Mouse (Mus musculus) heart, adult 2 months (tissue): ENCODE data around the gene Asic3.
A peak's percentile ranks its signal among the peaks of the same experiment; 100 is the strongest.

Source experiments
- CTCF ChIP-seq: fragments of 200-600 bp; IDR thresholded peaks from 2 replicates; pipeline ENCODE4 v1.8.1; 2022; ENCODE audit warnings: antibody characterized with exemption, mild to moderate bottlenecking, moderate library complexity
- POLR2A ChIP-seq: fragments of 200-500 bp; IDR thresholded peaks from 2 replicates; pipeline ENCODE4 v1.6.1; 2011; ENCODE audit warnings: mild to moderate bottlenecking, low read depth, low read length, control low read depth; ENCODE audit not compliant: insufficient read depth

DNA sequence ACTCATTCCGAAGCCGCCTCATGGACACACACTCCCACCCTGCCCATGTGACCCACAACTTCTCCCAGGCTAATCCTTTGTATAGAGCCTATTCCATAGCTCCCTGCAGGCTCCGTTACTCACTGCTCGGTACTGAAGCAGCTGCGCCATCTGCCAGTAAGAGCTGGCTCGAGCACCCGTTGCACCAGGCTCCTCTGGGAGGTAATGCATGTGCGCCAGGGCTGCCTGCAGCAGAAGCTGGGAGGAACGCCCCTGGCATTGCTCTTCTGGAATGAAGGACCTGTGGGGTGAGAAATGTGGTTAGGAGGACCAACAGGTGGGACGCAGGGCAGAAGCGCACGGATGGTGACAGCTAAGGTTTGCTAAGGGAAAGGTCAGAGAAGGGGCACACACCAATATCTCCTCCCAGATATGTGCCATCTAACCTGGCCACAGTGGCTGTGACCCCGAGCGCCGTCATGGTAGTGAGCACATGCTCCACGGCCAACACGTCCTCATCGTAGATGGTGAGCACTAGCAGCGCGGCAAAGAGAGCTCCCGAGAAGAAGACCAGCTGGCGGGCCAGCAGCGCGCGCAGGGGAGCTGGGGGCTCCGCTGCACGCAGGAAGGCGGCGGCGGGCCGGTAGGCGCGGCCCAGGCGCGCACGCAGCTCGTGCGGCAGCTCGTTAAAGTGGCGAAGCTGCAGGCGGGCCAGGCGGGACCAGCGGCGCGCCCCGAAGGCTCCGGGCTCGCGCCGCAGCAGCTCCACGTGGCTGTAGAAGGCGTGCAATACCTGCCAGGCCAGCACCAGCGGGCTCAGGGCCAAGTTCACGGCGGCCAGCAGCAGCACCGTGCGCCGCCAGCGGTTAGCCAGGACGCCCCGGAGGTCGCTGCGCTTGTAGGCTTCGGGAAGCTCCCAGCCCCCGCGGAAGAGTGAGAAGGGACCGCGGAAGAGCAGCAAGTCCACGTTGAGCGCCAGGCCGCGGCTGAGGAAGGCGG, 25.6 kb upstream of the Asic3 start:
- TF ChIP-seq POLR2A, result no peak
- TF ChIP-seq CTCF, result peak; percentile 45
